Mouse (Mus musculus) CH12.LX (cell line): ENCODE data around the gene Snrnp200. TPM values are rescaled to one million over a fixed set of nuclear protein-coding genes. Genes with fewer than 3 reads are reported as not detected.

Experiments used
- DNase-seq: peaks from one replicate; pipeline ENCODE4 v3.0.0-alpha.2; 2013; ENCODE audit errors: extremely low read depth
- H3K27ac ChIP-seq: 2 replicates; pipeline ENCODE4 v1.5.1; 2012; ENCODE audit warnings: low read depth, mild to moderate bottlenecking, control low read depth, moderate library complexity; ENCODE audit not compliant: insufficient read depth
- H3K27me3 ChIP-seq: replicated peaks from 2 replicates; pipeline ENCODE3; 2012; ENCODE audit warnings: inconsistent platforms
- H3K36me3 ChIP-seq, 2 experiments: replicated peaks in 1 of 2; 2 replicates each; pipeline versions ENCODE3 to v1.6.1; 2012; ENCODE audit warnings: inconsistent platforms in 1 of 2, low read length in 1 of 2, mild to moderate bottlenecking in 1 of 2, mixed read lengths in 1 of 2, moderate library complexity in 1 of 2; ENCODE audit not compliant: control insufficient read depth in 1 of 2, insufficient read depth in 1 of 2
- H3K4me1 ChIP-seq, 2 experiments: 2 replicates each; pipeline ENCODE4 v1.6.1; 2012; ENCODE audit warnings: inconsistent platforms in 1 of 2, moderate library complexity in 1 of 2; ENCODE audit not compliant: insufficient read depth in 2 of 2, control insufficient read depth in 1 of 2
- H3K4me2 ChIP-seq: 2 replicates; pipeline ENCODE4 v1.6.1; 2012; ENCODE audit warnings: low read depth, mild to moderate bottlenecking, control low read depth; ENCODE audit not compliant: poor library complexity, insufficient read depth, severe bottlenecking
- H3K4me3 ChIP-seq, 3 experiments: fragments of 150-350 bp in 1 of 3; sonication (generic) in 1 of 3; replicated peaks in 1 of 3; 2 replicates each; pipeline versions ENCODE3 to v1.5.1; 2011 to 2012; ENCODE audit warnings: low read depth in 2 of 3, low read length in 2 of 3, mild to moderate bottlenecking in 2 of 3, moderate library complexity in 2 of 3, control low read depth in 1 of 3, improper control_type of control experiment in 1 of 3, inconsistent platforms in 1 of 3, mixed read lengths in 1 of 3; ENCODE audit not compliant: poor library complexity in 1 of 3
- H3K79me2 ChIP-seq: replicated peaks from 2 replicates; pipeline ENCODE4 v1.6.1; 2012; ENCODE audit warnings: mild to moderate bottlenecking, moderate library complexity; ENCODE audit not compliant: control insufficient read depth, poor library complexity, insufficient read depth, severe bottlenecking; ENCODE audit errors: extremely low read depth
- H3K9ac ChIP-seq: 2 replicates; pipeline ENCODE4 v1.6.1; 2012; ENCODE audit warnings: low read depth, mild to moderate bottlenecking, control low read depth, moderate library complexity; ENCODE audit not compliant: insufficient read depth
- H3K9me3 ChIP-seq: replicated peaks from 2 replicates; pipeline ENCODE3; 2012; ENCODE audit warnings: low read length, inconsistent platforms, mixed read lengths
- BHLHE40 ChIP-seq: IDR thresholded peaks from 2 replicates; pipeline ENCODE4 v1.6.1; 2011; ENCODE audit warnings: mild to moderate bottlenecking, low read depth, low read length, improper control_type of control experiment
- CHD1 ChIP-seq: IDR thresholded peaks from 2 replicates; pipeline ENCODE4 v1.6.1; 2012; ENCODE audit warnings: low read depth, low read length, improper control_type of control experiment, inconsistent platforms
- CTCF ChIP-seq, 2 experiments: IDR thresholded peaks in 1 of 2; conservative IDR thresholded peaks in 1 of 2; 2 replicates each; pipeline ENCODE4 v1.5.1; 2011 to 2012; ENCODE audit warnings: low read depth in 2 of 2, low read length in 2 of 2, improper control_type of control experiment in 1 of 2, inconsistent platforms in 1 of 2, mild to moderate bottlenecking in 1 of 2, moderate library complexity in 1 of 2
- ELF1 ChIP-seq: IDR thresholded peaks from 2 replicates; pipeline ENCODE4 v1.6.1; 2014; ENCODE audit warnings: low read depth, mild to moderate bottlenecking, inconsistent platforms, low read length, improper control_type of control experiment
- EP300 ChIP-seq: IDR thresholded peaks from 2 replicates; pipeline ENCODE4 v1.6.1; 2011; ENCODE audit warnings: low read length, improper control_type of control experiment
- ETS1 ChIP-seq: conservative IDR thresholded peaks from 2 replicates; pipeline ENCODE4 v1.6.1; 2012; ENCODE audit warnings: low read depth, mild to moderate bottlenecking, inconsistent platforms, low read length, improper control_type of control experiment, moderate library complexity
- GABPA ChIP-seq: IDR thresholded peaks from 2 replicates; pipeline ENCODE4 v1.6.1; 2012; ENCODE audit warnings: low read depth, low read length, improper control_type of control experiment, inconsistent platforms; ENCODE audit not compliant: insufficient replicate concordance
- JUN ChIP-seq: IDR thresholded peaks from 2 replicates; pipeline ENCODE4 v1.6.1; 2011; ENCODE audit warnings: low read depth, mild to moderate bottlenecking, low read length, improper control_type of control experiment, moderate library complexity; ENCODE audit not compliant: insufficient read depth
- KAT2A ChIP-seq: IDR thresholded peaks from 2 replicates; pipeline ENCODE4 v1.6.1; 2012; ENCODE audit warnings: low read length, improper control_type of control experiment, inconsistent platforms; ENCODE audit not compliant: insufficient replicate concordance
- MXI1 ChIP-seq: IDR thresholded peaks from 2 replicates; pipeline ENCODE4 v1.6.1; 2011; ENCODE audit warnings: mild to moderate bottlenecking, low read depth, low read length, improper control_type of control experiment
- NRF1 ChIP-seq: IDR thresholded peaks from 2 replicates; pipeline ENCODE4 v1.6.1; 2014; ENCODE audit warnings: low read depth, mild to moderate bottlenecking, inconsistent platforms, low read length, improper control_type of control experiment, moderate library complexity
- PAX5 ChIP-seq: IDR thresholded peaks from 2 replicates; pipeline ENCODE4 v1.6.1; 2012; ENCODE audit warnings: low read length, inconsistent platforms, mixed read lengths
- POLR2A ChIP-seq: IDR thresholded peaks from 2 replicates; pipeline ENCODE4 v1.6.1; 2011; ENCODE audit warnings: low read depth, mild to moderate bottlenecking, improper control_type of control experiment, low read length
- RCOR1 ChIP-seq: conservative IDR thresholded peaks from 2 replicates; pipeline ENCODE4 v1.6.1; 2012; ENCODE audit warnings: low read depth, mild to moderate bottlenecking, inconsistent platforms, low read length, improper control_type of control experiment
- SIN3A ChIP-seq: IDR thresholded peaks from 2 replicates; pipeline ENCODE4 v1.6.1; 2012; ENCODE audit warnings: low read length, improper control_type of control experiment, inconsistent platforms
- SMC3 ChIP-seq: IDR thresholded peaks from 2 replicates; pipeline ENCODE4 v1.6.1; 2011; ENCODE audit warnings: low read depth, low read length, improper control_type of control experiment
- TBP ChIP-seq: conservative IDR thresholded peaks from 2 replicates; pipeline ENCODE4 v1.6.1; 2011; ENCODE audit warnings: low read depth, low read length, improper control_type of control experiment
- TCF12 ChIP-seq: IDR thresholded peaks from 2 replicates; pipeline ENCODE4 v1.6.1; 2014; ENCODE audit warnings: low read depth, mild to moderate bottlenecking, inconsistent platforms, low read length, improper control_type of control experiment
- USF2 ChIP-seq: conservative IDR thresholded peaks from 2 replicates; pipeline ENCODE4 v1.6.1; 2011; ENCODE audit warnings: low read depth, low read length, improper control_type of control experiment
- ZC3H11A ChIP-seq: IDR thresholded peaks from 2 replicates; pipeline ENCODE4 v1.6.1; 2012; ENCODE audit warnings: low read depth, mild to moderate bottlenecking, inconsistent platforms, low read length, improper control_type of control experiment
- ZKSCAN1 ChIP-seq: IDR thresholded peaks from 2 replicates; pipeline ENCODE4 v1.6.1; 2012; ENCODE audit warnings: low read depth, inconsistent platforms, low read length, improper control_type of control experiment, borderline replicate concordance
- ZMIZ1 ChIP-seq: IDR thresholded peaks from 2 replicates; pipeline ENCODE4 v1.6.1; 2012; ENCODE audit warnings: low read depth, mild to moderate bottlenecking, inconsistent platforms, low read length, improper control_type of control experiment
- dilution Hi-C: fragments of 300-500 bp; cut with MboI; formaldehyde crosslinking; loops from 2 replicates; pipeline ENCODE4 v1.14.3; 2020; ENCODE audit warnings: low sequenced_read_pairs; ENCODE audit not compliant: extremely low pct_unique_long_range_greater_than_20kb, extremely low pct_ligation_motif_present
- in situ Hi-C: fragments of 300-500 bp; cut with MboI; formaldehyde crosslinking; loops from 3 replicates; pipeline ENCODE4 v1.14.3; 2019; ENCODE audit warnings: low sequenced_read_pairs, low pct_ligation_motif_present, low pct_unique_long_range_greater_than_20kb, mixed read lengths
- polyA plus RNA-seq: library from polyadenylated mRNA; unstranded; fragments of >175 nt; gene quantifications from 2 replicates; pipeline ENCODE4 v1.2.1, GENCODE M21; 2012; ENCODE audit warnings: low read depth; ENCODE audit not compliant: insufficient read length
- total RNA-seq, 2 experiments: library from RNA; depleted of rRNA; stranded (reverse); fragments of 300-350 nt in 1 of 2; fragments of >200 nt in 1 of 2; gene quantifications; 2 replicates each; pipeline ENCODE4 v1.2.3; 2012 to 2014

Snrnp200 gene
- total and polyA plus RNA-seq, 3 experiments = 74.3 to 102 (median 90.3) TPM

DNA sequence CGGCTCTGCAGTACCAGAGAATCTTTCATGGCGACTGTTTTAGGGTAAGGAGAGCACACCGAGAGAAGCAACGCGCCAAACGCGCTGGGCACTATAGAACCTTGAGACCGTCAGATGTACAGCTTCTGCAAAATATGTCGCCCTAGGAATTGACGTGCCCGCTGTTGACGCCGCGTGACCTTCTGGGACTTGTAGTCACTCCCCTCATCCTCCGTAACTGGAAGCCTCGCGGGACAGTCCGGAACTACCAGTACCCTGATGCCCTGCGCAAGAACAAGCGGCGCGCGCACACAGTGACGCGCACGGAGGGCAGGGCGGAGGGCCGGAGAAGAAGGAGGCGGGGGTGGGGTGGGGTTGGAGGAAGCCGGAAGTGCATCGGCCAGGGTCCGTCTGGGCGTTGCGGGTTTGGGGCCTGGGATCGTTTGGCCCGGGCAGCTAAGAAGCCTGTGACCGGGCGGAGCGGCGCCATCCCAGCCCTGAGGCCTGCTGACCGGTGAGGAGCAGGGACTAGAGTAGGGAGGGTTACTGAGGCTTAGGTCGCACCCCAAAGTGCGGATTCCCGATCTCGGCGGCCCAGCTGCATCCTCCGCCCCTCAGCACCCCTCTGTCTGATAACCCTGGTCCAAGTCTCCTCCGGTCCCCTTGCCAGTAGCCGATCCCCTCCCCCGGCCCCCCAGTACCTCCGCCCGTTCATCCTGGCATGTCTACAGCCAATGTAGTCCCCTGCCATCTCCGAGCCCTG is 39.6 kb downstream of the Snrnp200 start, which contains the start of the genes Ciao1 and Tmem127 (continued):
- TF ChIP-seq ETS1 = no peak
- TF ChIP-seq USF2 = 0 out of 2 replicates have a peak, but pooled peaks have one; percentile 48
- TF ChIP-seq BHLHE40 = no peak
- TF ChIP-seq GABPA = peak; percentile 70; the same call in 1 of the 2 replicates
- no peak for TF ChIP-seq RCOR1
- TF ChIP-seq PAX5 = no peak
- TF ChIP-seq ELF1 = peak; percentile 95

DNA sequence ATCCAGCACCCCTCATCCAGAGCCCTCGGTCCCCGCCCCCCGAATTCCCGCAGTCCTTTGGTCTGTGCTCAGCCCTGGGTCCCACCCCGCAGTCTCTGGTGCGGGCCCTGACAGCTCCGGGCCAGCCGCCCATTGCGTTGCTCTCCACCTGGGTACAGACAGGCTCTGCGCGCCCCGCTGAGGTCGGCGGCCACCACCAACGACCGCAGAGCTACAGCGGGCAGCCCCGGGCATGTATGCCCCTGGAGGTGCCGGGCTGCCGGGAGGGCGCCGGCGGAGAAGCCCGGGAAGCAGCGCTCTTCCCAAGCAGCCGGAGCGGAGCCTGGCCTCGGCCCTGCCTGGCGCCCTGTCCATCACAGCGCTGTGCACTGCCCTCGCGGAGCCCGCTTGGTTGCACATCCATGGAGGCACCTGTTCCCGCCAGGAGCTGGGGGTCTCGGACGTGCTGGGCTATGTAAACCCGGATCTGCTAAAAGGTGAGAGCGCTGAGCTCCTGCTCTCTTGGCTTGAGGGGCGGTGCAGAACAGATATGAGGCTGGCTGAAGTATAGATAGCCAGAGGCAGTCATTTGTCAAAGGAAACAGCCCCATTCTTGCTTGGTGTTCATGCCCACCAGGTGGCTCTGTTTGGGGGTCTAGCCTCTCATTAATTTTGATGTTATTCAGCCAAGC is 40.3 kb downstream of the Snrnp200 start:
- Histone ChIP-seq H3K27me3 (no peaks in the 10 kb centered on the region), H3K4me1 (peaks cover 5 to 31% of the 10 kb centered on the region in 2 experiments), H3K9me3 (no peaks in the 10 kb centered on the region), H3K4me3 (peak overlapping the region; percentile 74 to 96 (median 95)), H3K79me2 (peaks cover 17% of the 10 kb centered on the region), H3K36me3 (peaks cover 27 to 58% of the 10 kb centered on the region in 2 experiments), H3K27ac (no peak overlapping the region), H3K9ac (peak overlapping the region; percentile 79), H3K4me2 (peak overlapping the region; percentile 89)
- peak; percentile 51 for TF ChIP-seq SMC3
- peak in 1 of 2 experiments; percentile 57; a peak in 2 of 4 replicates for TF ChIP-seq CTCF (conservative IDR thresholded peaks at IDR 0.05 in 1 of 2, IDR thresholded peaks at IDR 0.05 in 1 of 2; ENCODE audit: low read depth in 2 of 2, low read length in 2 of 2)
- TF ChIP-seq USF2 = no peak
- TF ChIP-seq ZC3H11A = no peak
- dilution Hi-C loops (no loop called here), in situ Hi-C loops (no loop called here)
- DNase-seq = peak; percentile 34

DNA sequence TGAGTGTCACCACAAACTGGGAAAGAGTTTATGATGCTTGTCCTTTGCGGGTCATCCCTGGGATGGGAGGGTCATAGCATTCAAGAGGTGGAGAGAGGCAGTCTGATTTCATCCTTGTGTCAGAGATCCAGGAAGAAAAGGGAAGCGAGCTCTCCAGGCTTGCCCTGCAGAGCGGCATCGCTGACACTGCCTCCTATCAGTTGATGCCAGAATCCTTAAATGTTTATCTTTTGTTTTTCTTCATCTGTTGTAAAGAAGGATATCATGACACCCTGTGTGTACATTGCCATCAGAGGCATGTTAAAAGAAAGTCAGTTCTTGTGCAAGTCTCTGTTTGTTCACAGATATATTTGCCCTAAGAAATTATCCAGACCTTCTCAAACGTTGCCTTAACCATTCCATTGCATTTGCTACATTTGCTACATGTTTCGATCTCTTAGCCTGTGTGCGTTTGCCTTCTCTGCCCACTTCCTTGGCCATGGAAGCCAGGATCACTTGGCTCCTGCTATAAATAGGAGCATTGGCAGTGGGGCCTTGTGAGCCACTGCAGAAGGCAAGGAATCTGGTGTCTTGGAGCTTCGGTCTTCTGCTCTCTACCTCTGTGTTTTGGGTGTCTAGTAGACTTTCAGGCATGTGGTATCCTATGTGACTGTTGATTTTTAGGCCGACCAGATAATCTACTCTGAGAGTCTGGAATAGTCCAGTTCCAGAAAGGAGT is 42.3 kb downstream of the Snrnp200 start:
- Histone ChIP-seq H3K4me3 (no peak overlapping the region), H3K27me3 (no peaks in the 10 kb centered on the region), H3K36me3 (peaks cover 14 to 55% of the 10 kb centered on the region in 2 experiments), H3K4me1 (peaks cover 5 to 31% of the 10 kb centered on the region in 2 experiments), H3K27ac (no peak overlapping the region), H3K9me3 (no peaks in the 10 kb centered on the region), H3K4me2 (no peak overlapping the region), H3K79me2 (peaks cover 17% of the 10 kb centered on the region), H3K9ac (no peak overlapping the region)
- dilution Hi-C loops = no loop called here
- TF ChIP-seq KAT2A (no peak), CTCF (conservative IDR thresholded peaks at IDR 0.05 in 1 of 2, IDR thresholded peaks at IDR 0.05 in 1 of 2; ENCODE audit: low read depth in 2 of 2, low read length in 2 of 2) (no peak), CHD1 (no peak), BHLHE40 (no peak), RCOR1 (no peak), SIN3A (no peak), NRF1 (no peak), TBP (no peak), ZKSCAN1 (no peak), POLR2A (no peak), MXI1 (no peak), JUN (no peak), GABPA (no peak), ZMIZ1 (no peak), EP300 (no peak), TCF12 (no peak)
- DNase-seq = no peak
- in situ Hi-C loops = no loop called here
